Mouse (Mus musculus) lung, postnatal 0 days (tissue): ENCODE results near the gene Alox12e.

Experiments used
- CTCF ChIP-seq: IDR thresholded peaks from 2 replicates; pipeline ENCODE4 v1.5.1; 2016; ENCODE audit warnings: antibody characterized with exemption, mild to moderate bottlenecking
- EP300 ChIP-seq: IDR thresholded peaks from 2 replicates; pipeline ENCODE4 v1.6.1; 2016; ENCODE audit warnings: antibody characterized with exemption, mild to moderate bottlenecking, control low read depth

DNA sequence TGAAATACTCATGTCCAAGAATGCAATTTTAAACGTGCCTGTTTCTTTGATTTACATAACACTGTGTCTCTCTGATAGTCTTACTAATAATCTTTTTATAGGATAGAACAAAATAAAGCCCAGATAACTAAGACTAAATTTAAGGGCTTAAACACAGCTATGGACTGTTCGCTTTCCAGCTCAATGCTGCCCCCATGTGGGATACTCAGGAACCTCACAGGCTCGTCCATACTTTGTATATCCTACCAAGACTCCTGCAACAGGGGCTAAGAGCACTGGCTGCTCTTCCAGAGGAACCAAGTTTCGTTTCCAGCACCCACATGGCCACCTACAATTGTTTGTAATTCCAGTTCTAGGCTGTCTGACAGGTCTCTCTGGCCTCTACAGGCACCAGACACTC lies 12.0 kb upstream of the Alox12e start:
- peak; percentile 74 for TF ChIP-seq CTCF
- TF ChIP-seq EP300: no peak
